Mouse (Mus musculus): ENCODE results near the gene Lrrc29. TPM values are rescaled to one million over a fixed set of nuclear protein-coding genes. Genes with fewer than 3 reads are reported as not detected.
A peak's percentile ranks its signal among the peaks of the same experiment; 100 is the strongest.

Gene Lrrc29
- polyA plus RNA-seq, 1 experiment: 1.6 TPM

GRCm38 (mm10) chr8:105312891-105313481 lies 13.1 kb downstream of the Lrrc29 start:
- no peak overlapping the region for H3K4me3 ChIP-seq (ENCODE audit: insufficient read depth, low read length)
- H3K4me1 ChIP-seq (ENCODE audit: control insufficient read depth, insufficient read depth, low read length): no peaks in the 10 kb centered on the region
- no peak overlapping the region for H3K27ac ChIP-seq (ENCODE audit: insufficient read depth, low read length)
- TF ChIP-seq CTCF (IDR thresholded peaks at IDR 0.05; ENCODE audit: borderline replicate concordance, insufficient read depth, low read length) (no peak), POLR2A (IDR thresholded peaks at IDR 0.05; ENCODE audit: low read depth, low read length) (no peak)

DNA sequence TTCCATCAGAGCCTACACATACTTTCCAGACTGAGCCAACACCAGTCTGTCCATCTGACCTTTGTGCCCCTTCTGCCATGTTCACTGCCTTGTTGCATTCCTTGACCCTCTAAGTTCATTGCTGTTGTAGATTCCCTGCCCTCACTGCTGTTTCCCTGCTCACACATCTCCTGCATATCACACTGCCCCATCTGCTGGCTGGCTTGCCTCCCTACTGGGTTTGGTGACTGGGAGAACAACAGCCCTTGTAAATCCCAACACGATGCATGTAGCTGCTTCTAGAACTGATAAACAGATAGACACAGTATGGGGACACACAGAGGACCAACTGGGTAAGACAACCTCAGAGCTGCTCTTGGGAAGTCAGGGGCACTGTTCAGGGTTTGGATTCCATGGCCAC lies 14.4 kb downstream of the Lrrc29 start:
- Histone ChIP-seq H3K4me3 (ENCODE audit: insufficient read depth, low read length) (no peak overlapping the region), H3K27ac (ENCODE audit: insufficient read depth, low read length) (no peak overlapping the region), H3K4me1 (ENCODE audit: control insufficient read depth, insufficient read depth, low read length) (no peaks in the 10 kb centered on the region)
- TF ChIP-seq POLR2A (IDR thresholded peaks at IDR 0.05; ENCODE audit: low read depth, low read length) (no peak), CTCF (IDR thresholded peaks at IDR 0.05; ENCODE audit: borderline replicate concordance, insufficient read depth, low read length) (no peak)

- Histone ChIP-seq H3K4me3 (ENCODE audit: insufficient read depth, low read length) (no peak overlapping the region), H3K27ac (ENCODE audit: insufficient read depth, low read length) (no peak overlapping the region), H3K4me1 (ENCODE audit: control insufficient read depth, insufficient read depth, low read length) (no peaks in the 10 kb centered on the region)
- TF ChIP-seq POLR2A (IDR thresholded peaks at IDR 0.05; ENCODE audit: low read depth, low read length) (no peak), CTCF (IDR thresholded peaks at IDR 0.05; ENCODE audit: borderline replicate concordance, insufficient read depth, low read length) (no peak)
These were observed 16.0 kb downstream of the Lrrc29 start for GRCm38 (mm10) chr8:105310118-105310517.

DNA sequence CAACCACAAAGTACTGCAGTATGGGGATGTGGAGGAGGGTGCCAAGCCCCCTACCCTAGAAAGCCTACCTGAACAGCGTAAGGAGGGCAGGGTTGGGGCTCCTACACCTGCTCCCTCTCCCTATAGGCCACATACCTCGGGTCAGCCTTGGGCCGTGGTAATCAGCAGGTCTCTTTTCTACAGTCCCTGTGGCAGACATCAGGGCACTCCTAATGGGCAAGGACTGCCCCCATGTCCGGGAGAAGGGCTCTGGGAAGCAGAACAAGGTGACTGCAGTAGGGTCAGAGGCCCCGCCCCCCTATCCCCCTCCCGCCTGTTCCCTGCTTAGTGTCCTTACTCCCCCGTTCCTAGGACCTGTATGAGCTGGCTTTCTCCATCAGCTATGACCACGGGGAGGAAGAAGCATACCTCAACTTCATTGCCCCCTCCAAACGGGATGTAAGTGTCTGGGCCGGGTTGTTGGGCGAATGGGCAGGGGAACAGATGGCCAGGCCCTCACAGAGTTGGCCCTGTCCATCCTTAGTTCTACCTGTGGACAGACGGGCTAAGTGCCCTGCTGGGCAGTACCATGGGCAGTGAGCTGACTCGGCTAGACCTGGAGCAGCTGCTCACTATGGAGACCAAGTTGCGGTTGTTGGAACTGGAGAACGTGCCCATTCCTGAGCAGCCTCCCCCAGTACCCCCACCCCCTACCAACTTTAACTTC lies 16.8 kb downstream of the Lrrc29 start:
- peaks cover 4% of the 10 kb centered on the region for H3K4me1 ChIP-seq (ENCODE audit: control insufficient read depth, insufficient read depth, low read length)
- TF ChIP-seq CTCF (IDR thresholded peaks at IDR 0.05; ENCODE audit: borderline replicate concordance, insufficient read depth, low read length) (no peak), POLR2A (IDR thresholded peaks at IDR 0.05; ENCODE audit: low read depth, low read length) (no peak)
- no peak overlapping the region for H3K27ac ChIP-seq (ENCODE audit: insufficient read depth, low read length)
- no peak overlapping the region for H3K4me3 ChIP-seq (ENCODE audit: insufficient read depth, low read length)

GRCm38 (mm10) chr8:105308428-105308827 lies 17.6 kb downstream of the Lrrc29 start:
- no peak overlapping the region for H3K4me3 ChIP-seq (ENCODE audit: insufficient read depth, low read length)
- TF ChIP-seq POLR2A (IDR thresholded peaks at IDR 0.05; ENCODE audit: low read depth, low read length): no peak
- TF ChIP-seq CTCF (IDR thresholded peaks at IDR 0.05; ENCODE audit: borderline replicate concordance, insufficient read depth, low read length): no peak
- H3K27ac ChIP-seq (ENCODE audit: insufficient read depth, low read length): no peak overlapping the region
- peaks cover 10% of the 10 kb centered on the region for H3K4me1 ChIP-seq (ENCODE audit: control insufficient read depth, insufficient read depth, low read length)

DNA sequence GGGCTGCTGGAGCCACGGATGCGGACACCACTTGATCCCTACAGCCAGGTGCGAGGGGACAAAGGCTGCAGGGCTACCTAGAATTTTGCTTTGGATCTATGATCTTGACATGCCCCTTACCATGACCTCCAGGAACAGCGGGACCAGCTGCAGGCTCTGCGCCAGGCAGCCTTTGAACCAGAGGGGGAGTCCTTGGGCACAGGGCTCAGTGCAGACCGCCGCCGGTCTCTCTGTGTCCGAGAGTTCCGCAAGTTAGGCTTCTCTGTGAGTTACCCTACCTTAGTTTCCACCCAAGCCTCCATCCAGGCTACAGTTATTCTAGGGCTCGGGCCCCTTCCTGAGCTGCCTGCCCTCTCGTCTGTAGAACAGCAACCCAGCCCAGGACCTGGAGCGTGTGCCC lies 18.4 kb downstream of the Lrrc29 start:
- TF ChIP-seq POLR2A (IDR thresholded peaks at IDR 0.05; ENCODE audit: low read depth, low read length): no peak
- no peak for TF ChIP-seq CTCF (IDR thresholded peaks at IDR 0.05; ENCODE audit: borderline replicate concordance, insufficient read depth, low read length)
- no peak overlapping the region for H3K4me3 ChIP-seq (ENCODE audit: insufficient read depth, low read length)
- no peak overlapping the region for H3K27ac ChIP-seq (ENCODE audit: insufficient read depth, low read length)
- H3K4me1 ChIP-seq (ENCODE audit: control insufficient read depth, insufficient read depth, low read length): peaks cover 10% of the 10 kb centered on the region

GRCm38 (mm10) chr8:105306146-105306691 lies 19.9 kb downstream of the Lrrc29 start:
- Histone ChIP-seq H3K27ac (ENCODE audit: insufficient read depth, low read length) (no peak overlapping the region), H3K4me3 (ENCODE audit: insufficient read depth, low read length) (no peak overlapping the region), H3K4me1 (ENCODE audit: control insufficient read depth, insufficient read depth, low read length) (peaks cover 10% of the 10 kb centered on the region)
- TF ChIP-seq POLR2A (IDR thresholded peaks at IDR 0.05; ENCODE audit: low read depth, low read length) (no peak), CTCF (IDR thresholded peaks at IDR 0.05; ENCODE audit: borderline replicate concordance, insufficient read depth, low read length) (no peak)

DNA sequence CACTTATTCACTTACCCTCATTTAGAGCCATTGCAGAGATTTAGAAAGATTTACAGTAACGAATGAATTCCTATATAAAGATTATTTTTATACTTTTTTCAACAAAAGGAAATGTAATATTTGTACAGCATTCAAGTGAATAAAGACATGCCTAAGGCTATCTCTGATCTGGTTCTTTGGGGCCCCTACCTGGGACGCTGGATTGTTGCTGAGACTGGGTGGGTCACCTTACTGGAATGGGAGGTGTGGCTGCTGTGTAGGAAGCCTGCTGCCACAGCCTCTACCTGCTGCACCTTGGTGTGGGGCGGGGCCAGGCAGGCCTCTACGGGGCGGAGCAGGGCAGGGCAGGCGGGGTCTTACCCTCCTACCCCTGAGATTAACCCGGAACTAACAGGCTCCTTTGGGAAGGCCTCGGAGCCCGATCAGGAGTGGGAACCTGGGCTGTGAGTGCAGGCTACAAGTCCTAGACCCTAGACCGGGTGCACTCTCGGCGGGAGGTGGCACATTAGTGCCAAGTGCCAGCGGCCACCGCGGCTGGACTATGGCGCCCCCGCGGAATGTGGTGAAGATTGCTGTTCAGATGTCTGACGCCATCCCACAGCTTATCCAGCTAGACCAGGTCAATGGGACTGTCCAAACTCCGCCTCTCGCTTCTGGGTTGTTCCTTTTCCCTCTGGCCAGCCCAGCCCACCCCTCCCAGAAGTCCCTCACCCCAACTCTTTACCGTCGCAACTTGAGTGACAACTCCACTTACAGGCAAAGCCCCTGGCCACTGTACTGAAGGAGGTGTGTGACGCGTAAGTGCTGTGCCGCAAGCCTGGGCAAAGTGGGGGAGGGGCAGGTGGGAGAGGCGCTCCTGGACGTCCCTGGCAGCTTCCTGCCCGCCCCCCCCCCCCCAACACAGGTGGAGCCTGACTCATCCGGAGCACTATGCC lies 20.6 kb downstream of the Lrrc29 start, which contains the start of gene Elmo3:
Gene Elmo3 (plus strand): TSS at position 391 of the 935 bp plus-strand sequence.
- H3K4me3 ChIP-seq (ENCODE audit: insufficient read depth, low read length): no peak within 1 kb of the TSS
- TF ChIP-seq CTCF (IDR thresholded peaks at IDR 0.05; ENCODE audit: borderline replicate concordance, insufficient read depth, low read length) (no peak), POLR2A (IDR thresholded peaks at IDR 0.05; ENCODE audit: low read depth, low read length) (peak; percentile 30; the same call in 1 of the 2 replicates)

More for the DNA sequence above, 20.6 kb downstream of the Lrrc29 start, which contains the start of gene Elmo3:
- H3K27ac ChIP-seq (ENCODE audit: insufficient read depth, low read length): peak within 1 kb of the TSS; percentile 14; the same call in 1 of the 2 replicates
- H3K4me1 ChIP-seq (ENCODE audit: control insufficient read depth, insufficient read depth, low read length): peaks cover 10% of the 10 kb centered on the region

Measured in embryonic fibroblast, embryonic 13.5 days (primary cell).